Mouse (Mus musculus) forebrain, embryonic 16.5 days (tissue): ENCODE measurements around the gene Slc12a7. TPM values are rescaled to one million over a fixed set of nuclear protein-coding genes. Genes with fewer than 3 reads are reported as not detected.

Experiments
- ATAC-seq: fragments of 200-750 bp; cut with Nextera tagmentation; 2 replicates; pipeline ENCODE4 v1.8.0; 2017; ENCODE audit warnings: mild to moderate bottlenecking, moderate library complexity
- H3K27ac ChIP-seq: fragments of 300-500 bp; sonication (generic); 2 replicates; pipeline ENCODE4 v1.5.1; 2014; ENCODE audit warnings: low read length, control low read depth
- H3K27me3 ChIP-seq: fragments of 300-500 bp; sonication (generic); replicated peaks from 2 replicates; pipeline ENCODE4 v1.6.1; 2014; ENCODE audit warnings: low read length; ENCODE audit not compliant: control insufficient read depth, insufficient read depth
- H3K36me3 ChIP-seq: fragments of 300-500 bp; sonication (generic); 2 replicates; pipeline ENCODE4 v1.6.1; 2014; ENCODE audit not compliant: control insufficient read depth, insufficient read depth
- H3K4me1 ChIP-seq: fragments of 300-500 bp; sonication (generic); replicated peaks from 2 replicates; pipeline ENCODE4 v1.6.1; 2014; ENCODE audit warnings: low read length; ENCODE audit not compliant: control insufficient read depth, insufficient read depth
- H3K4me2 ChIP-seq: fragments of 300-500 bp; sonication (generic); 2 replicates; pipeline ENCODE4 v1.6.1; 2014; ENCODE audit warnings: mild to moderate bottlenecking, low read length, control low read depth
- H3K4me3 ChIP-seq: fragments of 300-500 bp; sonication (generic); replicated peaks from 2 replicates; pipeline ENCODE4 v1.5.1; 2014; ENCODE audit warnings: mild to moderate bottlenecking, low read length, control low read depth
- H3K9ac ChIP-seq: fragments of 300-500 bp; sonication (generic); replicated peaks from 2 replicates; pipeline ENCODE4 v1.6.1; 2014; ENCODE audit warnings: low read depth, low read length, control low read depth
- H3K9me3 ChIP-seq: fragments of 300-500 bp; sonication (generic); 2 replicates; pipeline ENCODE4 v1.6.1; 2016; ENCODE audit warnings: low read length; ENCODE audit not compliant: control insufficient read depth
- WGBS: fragments of 180-500 bp; shearing (Covaris S2); extraction: QIAGEN DNeasy Blood & Tissue Kit; methylation state at CpG from one replicate; pipeline ENCODE4 v1.1.7; 2014; 5-methylcytosine and 5-hydroxymethylcytosine counted together
- polyA plus RNA-seq: library from polyadenylated mRNA; unstranded; fragments of >200 nt; fragmentation: Nextera tagmentation; extraction: Ambion mirVana; gene quantifications from 2 replicates; pipeline ENCODE4 v1.2.1, GENCODE M21; 2015

Gene Slc12a7
- polyA plus RNA-seq, 1 experiment from 2014 or later, result 13.5 TPM

- WGBS, result 32% methylated on average over 15 of the region's 15 CpGs
Measured at GRCm38 (mm10) chr13:73748663-73749440, 16.0 kb downstream of the Slc12a7 start.

GRCm38 (mm10) chr13:73750435-73750834, 17.5 kb downstream of the Slc12a7 start:
- Histone ChIP-seq H3K4me3 (no peak overlapping the region), H3K36me3 (no peaks in the 10 kb centered on the region), H3K9ac (no peak overlapping the region), H3K27ac (no peak overlapping the region), H3K4me1 (peaks cover 2% of the 10 kb centered on the region; the same call in 1 of the 2 replicates), H3K27me3 (no peaks in the 10 kb centered on the region), H3K4me2 (no peak overlapping the region), H3K9me3 (no peaks in the 10 kb centered on the region)
- no peak for ATAC-seq
- WGBS, result 54% methylated on average over 6 of the region's 6 CpGs

More at GRCm38 (mm10) chr13:73748663-73749440, 16.0 kb downstream of the Slc12a7 start:
- no peak overlapping the region for H3K4me2 ChIP-seq
- no peak for ATAC-seq
- H3K4me1 ChIP-seq, result peaks cover 2% of the 10 kb centered on the region; the same call in 1 of the 2 replicates
- H3K27me3 ChIP-seq, result no peaks in the 10 kb centered on the region
- H3K27ac ChIP-seq, result no peak overlapping the region
- H3K36me3 ChIP-seq, result no peaks in the 10 kb centered on the region
- no peak overlapping the region for H3K4me3 ChIP-seq
- no peak overlapping the region for H3K9ac ChIP-seq
- H3K9me3 ChIP-seq, result no peaks in the 10 kb centered on the region

DNA sequence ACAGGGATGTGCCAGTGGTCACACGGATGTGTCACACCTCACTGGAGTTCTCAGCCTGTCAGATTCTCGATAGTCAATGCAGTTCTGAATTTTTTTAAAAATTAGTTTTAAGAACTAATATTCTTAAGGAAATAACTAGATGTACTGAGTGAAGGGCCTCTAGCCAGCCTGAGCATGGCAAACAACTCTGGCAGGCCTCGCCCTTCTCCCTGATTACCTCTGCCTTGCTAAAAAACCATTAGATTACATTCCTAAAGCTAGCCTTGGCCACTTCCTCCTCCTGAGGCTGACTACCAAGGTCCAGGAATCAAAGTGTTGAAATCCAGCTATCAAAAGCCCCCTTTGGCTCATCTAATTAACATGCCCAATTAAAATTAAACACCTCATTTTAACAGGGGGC, 18.4 kb downstream of the Slc12a7 start:
- Histone ChIP-seq H3K4me1 (peaks cover 2% of the 10 kb centered on the region; the same call in 1 of the 2 replicates), H3K9ac (no peak overlapping the region), H3K4me2 (no peak overlapping the region), H3K36me3 (no peaks in the 10 kb centered on the region), H3K9me3 (no peaks in the 10 kb centered on the region), H3K4me3 (no peak overlapping the region), H3K27ac (no peak overlapping the region), H3K27me3 (no peaks in the 10 kb centered on the region)
- 83% methylated on average over 3 of the region's 3 CpGs for WGBS
- ATAC-seq, result no peak

DNA sequence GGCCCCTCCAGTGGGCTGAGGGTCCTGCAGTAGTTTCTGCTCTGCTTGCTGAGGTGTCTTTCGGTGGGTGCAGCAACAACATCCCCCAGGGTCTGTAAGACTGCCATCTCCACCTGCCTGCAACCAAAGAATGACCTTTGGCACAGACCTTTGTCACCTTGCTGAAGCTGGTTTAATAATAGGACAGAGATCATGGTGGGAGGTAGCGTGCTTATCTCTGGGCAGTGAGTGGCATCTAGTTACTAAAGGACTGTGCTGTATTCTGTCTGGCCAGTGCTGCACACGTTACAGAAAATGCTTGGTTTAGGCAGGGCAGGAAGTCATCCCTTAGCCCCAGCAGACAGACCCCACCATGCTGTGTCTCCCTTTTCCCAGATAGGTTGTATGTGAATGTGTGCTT, 22.9 kb downstream of the Slc12a7 start:
- 86% methylated on average over 3 of the region's 3 CpGs for WGBS
- Histone ChIP-seq H3K36me3 (no peaks in the 10 kb centered on the region), H3K9ac (no peak overlapping the region), H3K4me3 (no peak overlapping the region), H3K27me3 (no peaks in the 10 kb centered on the region), H3K27ac (no peak overlapping the region), H3K4me2 (no peak overlapping the region), H3K4me1 (no peaks in the 10 kb centered on the region), H3K9me3 (no peaks in the 10 kb centered on the region)
- ATAC-seq, result no peak

DNA sequence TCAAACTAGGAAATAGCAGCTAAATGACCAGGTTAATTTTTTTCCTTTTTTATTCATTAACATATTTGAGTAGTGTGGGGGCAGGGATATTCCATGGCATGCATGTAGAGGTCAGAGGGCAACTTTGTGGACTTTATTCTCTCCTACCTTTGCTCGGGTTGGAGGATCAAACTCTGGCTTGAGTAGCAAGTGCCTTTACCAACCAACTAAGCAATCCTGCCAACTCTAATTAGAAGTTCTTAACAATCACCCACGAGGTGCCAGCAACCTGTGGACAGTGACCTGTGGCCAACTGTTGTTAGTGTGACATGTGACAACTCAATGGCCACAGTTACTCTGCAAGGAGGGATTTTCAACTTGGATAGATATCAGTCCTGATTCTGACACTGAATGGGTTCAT, 24.0 kb downstream of the Slc12a7 start:
- Histone ChIP-seq H3K4me3 (no peak overlapping the region), H3K4me1 (no peaks in the 10 kb centered on the region), H3K36me3 (no peaks in the 10 kb centered on the region), H3K27me3 (no peaks in the 10 kb centered on the region), H3K4me2 (no peak overlapping the region), H3K27ac (no peak overlapping the region), H3K9me3 (no peaks in the 10 kb centered on the region), H3K9ac (no peak overlapping the region)
- WGBS, result 72% methylated on average over 2 of the region's 2 CpGs
- ATAC-seq, result no peak

GRCm38 (mm10) chr13:73757362-73757761, 24.5 kb downstream of the Slc12a7 start:
- no peak for ATAC-seq
- Histone ChIP-seq H3K4me3 (no peak overlapping the region), H3K9me3 (no peaks in the 10 kb centered on the region), H3K4me1 (no peaks in the 10 kb centered on the region), H3K9ac (no peak overlapping the region), H3K4me2 (no peak overlapping the region), H3K27ac (no peak overlapping the region), H3K36me3 (no peaks in the 10 kb centered on the region), H3K27me3 (no peaks in the 10 kb centered on the region)

- ATAC-seq, result no peak
- no peak overlapping the region for H3K27ac ChIP-seq
- no peaks in the 10 kb centered on the region for H3K9me3 ChIP-seq
- no peak overlapping the region for H3K9ac ChIP-seq
- WGBS, result 83% methylated on average over 3 of the region's 3 CpGs
- no peaks in the 10 kb centered on the region for H3K36me3 ChIP-seq
- no peak overlapping the region for H3K4me2 ChIP-seq
- no peak overlapping the region for H3K4me3 ChIP-seq
- H3K4me1 ChIP-seq, result peaks cover 9% of the 10 kb centered on the region
- no peaks in the 10 kb centered on the region for H3K27me3 ChIP-seq
Measured at GRCm38 (mm10) chr13:73759596-73759995, 26.7 kb downstream of the Slc12a7 start.

- no peak overlapping the region for H3K9ac ChIP-seq
- WGBS, result 92% methylated on average over 3 of the region's 3 CpGs
Measured at GRCm38 (mm10) chr13:73760126-73760525, 27.2 kb downstream of the Slc12a7 start.

DNA sequence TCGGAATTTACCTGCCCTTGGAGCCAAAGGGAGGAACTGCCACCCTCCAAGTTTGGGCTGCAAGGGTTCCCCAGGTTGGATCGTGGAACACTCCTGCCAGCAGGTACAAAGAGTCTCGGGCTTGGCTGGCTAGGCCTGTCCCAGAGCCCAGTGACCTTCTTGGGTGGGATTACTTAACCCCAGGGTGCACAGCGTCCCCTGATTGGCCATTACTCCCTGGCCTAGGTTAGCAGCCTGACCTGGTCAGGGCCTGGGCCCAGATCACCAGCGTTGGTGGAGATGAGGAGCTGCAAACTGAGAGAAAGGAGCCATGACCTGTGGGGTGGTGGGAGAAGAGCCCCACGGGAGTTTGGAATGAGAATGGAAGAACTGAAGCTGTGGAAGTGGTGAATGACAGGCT, 30.0 kb downstream of the Slc12a7 start:
- no peaks in the 10 kb centered on the region for H3K36me3 ChIP-seq
- H3K4me2 ChIP-seq, result peak overlapping the region; percentile 75
- 37% methylated on average over 6 of the region's 6 CpGs for WGBS
- no peak overlapping the region for H3K27ac ChIP-seq
- peaks cover 18% of the 10 kb centered on the region for H3K4me1 ChIP-seq
- H3K27me3 ChIP-seq, result no peaks in the 10 kb centered on the region
- peak overlapping the region; percentile 59 for H3K4me3 ChIP-seq
- peak; percentile 9; the same call in 1 of the 2 replicates for ATAC-seq
- no peak overlapping the region for H3K9ac ChIP-seq
- no peaks in the 10 kb centered on the region for H3K9me3 ChIP-seq

More at GRCm38 (mm10) chr13:73760126-73760525, 27.2 kb downstream of the Slc12a7 start:
- H3K9me3 ChIP-seq, result no peaks in the 10 kb centered on the region
- H3K4me2 ChIP-seq, result no peak overlapping the region
- H3K4me3 ChIP-seq, result no peak overlapping the region
- no peak for ATAC-seq
- H3K27me3 ChIP-seq, result no peaks in the 10 kb centered on the region
- peaks cover 14% of the 10 kb centered on the region for H3K4me1 ChIP-seq
- H3K27ac ChIP-seq, result no peak overlapping the region
- H3K36me3 ChIP-seq, result no peaks in the 10 kb centered on the region
